Mouse (Mus musculus): ENCODE data around the gene Sorbs2.
"Not testable (repeated sequence)": the region's sequence is repeated elsewhere in the genome, so short reads cannot be mapped to it uniquely, and the experiment has no call there.

Gene Sorbs2

DNA sequence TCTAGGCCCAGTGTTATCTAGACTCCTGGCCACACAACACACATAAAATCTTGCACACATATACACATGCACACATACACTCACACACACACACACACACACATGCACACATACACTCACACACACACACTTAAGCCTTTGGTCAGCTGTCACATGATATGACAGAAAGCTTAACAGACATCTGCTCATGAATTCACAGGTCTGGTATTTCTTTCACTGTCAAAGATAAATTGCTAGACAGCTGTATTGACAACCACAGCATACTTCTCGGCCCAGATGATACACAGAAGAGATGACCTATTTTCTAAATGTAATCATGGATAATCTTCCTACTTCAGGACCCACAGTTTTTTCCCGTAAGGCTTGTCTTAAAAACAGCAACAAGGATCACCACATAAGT, 326.3 kb downstream of the Sorbs2 start:
- no peak for DNase-seq (ENCODE audit: low spot score in 2 of 2)

DNA sequence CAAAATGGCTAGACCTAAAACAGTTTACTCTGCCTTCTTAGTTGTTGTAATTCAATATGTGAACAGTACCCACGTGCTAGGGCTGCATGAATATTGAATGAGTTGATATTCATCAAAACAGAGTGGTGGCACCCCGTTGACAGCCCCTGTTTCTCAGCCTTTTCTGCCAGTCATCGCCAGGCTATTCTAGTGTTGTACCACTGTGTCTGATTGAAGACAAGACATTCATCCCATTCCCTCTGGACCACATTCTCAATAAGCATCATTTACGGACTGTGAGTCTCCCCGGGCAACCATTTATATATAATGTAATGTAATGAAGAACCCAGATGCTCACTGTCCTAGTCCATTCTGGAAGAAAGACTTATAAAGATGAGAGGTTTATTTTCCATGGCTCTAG, 335.7 kb downstream of the Sorbs2 start:
- DNase-seq (ENCODE audit: low spot score in 2 of 2): no peak

DNA sequence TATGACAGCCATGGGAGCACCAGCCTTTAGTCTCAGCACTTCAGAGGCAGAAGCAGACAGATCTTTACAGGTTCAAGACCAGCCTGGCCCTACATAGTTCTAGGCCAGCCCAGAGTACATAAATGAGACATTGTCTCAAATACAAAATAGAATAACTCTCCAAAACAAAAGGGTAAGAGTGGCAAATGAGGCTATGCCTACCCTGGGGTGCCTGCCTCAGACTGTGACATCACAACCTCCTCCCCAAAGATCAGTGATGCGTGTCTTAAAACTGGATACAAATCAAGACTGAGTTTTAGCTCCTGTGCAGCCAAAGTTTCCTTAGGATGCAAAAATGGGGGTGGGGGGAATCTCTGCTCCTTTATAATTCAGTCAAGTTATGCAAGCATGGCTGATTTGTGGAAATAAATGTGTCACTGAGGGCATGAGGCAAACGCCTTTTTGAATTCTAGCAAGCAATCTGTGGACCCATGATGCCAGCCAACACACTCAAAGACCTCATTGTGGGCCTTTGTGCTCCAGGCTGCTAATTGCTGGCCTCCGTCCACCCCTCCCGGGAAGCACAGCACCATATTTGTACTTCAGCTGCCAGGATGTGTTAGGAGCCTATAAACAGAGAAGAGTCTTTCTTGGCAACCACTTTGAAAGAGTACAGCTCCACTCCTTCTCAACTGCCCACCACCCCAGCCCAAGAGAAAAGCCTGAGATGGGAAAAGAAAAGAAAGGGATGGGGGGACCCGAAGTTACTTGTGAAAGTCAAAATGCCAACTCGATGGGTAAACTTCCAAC, 336.7 kb downstream of the Sorbs2 start:
- no peak for DNase-seq (ENCODE audit: low spot score in 2 of 2)

DNA sequence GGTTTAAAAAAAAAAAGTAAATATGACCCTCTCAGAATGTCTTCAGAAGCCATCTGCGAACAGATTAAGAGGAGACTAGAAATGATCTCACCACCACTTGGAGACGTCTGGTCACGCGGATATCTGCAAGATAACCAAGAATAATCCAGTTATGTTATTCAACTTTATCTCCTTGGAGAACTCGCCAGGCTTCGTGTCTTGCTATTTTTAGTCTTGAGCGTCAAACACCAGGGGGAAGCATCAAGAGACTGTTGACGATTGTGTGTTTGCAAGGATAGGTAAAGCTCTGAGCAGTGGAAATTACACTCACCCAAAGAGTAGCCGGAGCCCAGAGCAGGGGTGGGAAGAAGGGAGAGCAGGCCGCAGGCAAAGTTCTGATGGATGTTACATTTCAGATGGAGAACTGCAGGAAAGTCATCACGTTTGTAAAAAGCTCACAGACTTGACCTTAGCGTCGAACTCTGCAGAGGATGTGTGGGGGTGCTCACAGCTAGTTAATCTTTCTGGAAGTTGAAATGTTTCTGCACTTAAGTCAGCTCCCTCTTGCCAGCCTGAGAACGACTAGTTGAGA, 337.4 kb downstream of the Sorbs2 start:
- DNase-seq (ENCODE audit: low spot score in 2 of 2): no peak

DNA sequence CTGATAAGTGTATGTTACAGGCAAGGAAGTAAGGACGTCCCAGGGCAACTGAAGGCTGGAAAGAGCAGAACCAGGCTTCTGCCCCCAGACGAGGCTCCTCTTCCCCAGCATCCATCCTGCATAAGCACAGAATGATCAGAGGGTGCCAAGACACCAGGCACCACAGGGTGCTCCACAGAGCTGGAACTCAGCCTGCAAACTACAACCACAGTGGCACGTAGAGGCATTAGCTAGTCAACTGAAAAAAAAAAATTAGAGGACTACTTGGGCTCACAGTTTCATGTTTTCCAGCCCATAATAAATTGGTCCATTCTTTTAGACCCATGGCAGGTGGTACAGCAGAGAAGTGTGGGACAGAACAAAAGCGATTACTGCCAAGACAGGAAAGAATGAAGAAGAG, 338.3 kb downstream of the Sorbs2 start:
- no peak for DNase-seq (ENCODE audit: low spot score in 2 of 2)

DNA sequence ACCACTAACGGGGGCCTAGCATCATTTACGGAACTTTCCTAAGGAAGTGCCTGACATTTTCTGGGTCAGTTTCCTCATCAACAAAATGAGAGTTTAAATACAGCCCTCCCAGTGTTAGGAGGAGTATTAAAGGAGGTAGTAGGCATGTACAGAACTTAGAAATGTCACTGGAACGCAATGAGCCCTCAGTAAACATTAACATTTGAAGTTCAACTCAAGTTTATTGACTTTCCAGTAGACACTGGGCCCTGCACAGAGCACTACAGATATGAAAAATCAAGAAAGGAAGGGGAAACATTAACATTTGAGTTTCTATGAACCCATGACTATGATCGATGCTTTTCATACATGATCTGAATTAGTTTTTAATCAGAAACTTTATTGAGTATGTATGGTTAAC, 347.5 kb downstream of the Sorbs2 start:
- DNase-seq (ENCODE audit: low spot score in 2 of 2): no peak

DNA sequence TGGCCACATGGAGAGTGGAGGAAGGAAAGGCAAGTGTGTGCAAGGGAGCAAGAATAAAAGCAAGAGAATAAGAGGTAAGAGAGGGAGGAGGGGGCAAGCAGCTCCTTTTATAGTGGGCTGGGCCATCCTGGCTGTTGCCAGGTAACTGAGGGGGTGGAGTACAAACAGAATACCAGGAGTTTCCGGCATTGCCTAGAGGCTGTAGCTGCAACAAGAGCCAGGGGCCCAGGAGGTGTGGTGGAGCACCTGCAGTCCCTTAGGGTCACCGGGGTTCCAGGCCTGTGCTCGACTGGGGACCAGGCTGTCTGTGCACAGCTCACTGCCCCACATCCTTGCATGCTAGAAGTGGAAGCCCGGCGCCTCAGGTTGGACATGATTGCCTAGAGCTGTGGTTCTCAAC, 350.1 kb downstream of the Sorbs2 start:
- no peak for DNase-seq (ENCODE audit: low spot score in 2 of 2)

DNA sequence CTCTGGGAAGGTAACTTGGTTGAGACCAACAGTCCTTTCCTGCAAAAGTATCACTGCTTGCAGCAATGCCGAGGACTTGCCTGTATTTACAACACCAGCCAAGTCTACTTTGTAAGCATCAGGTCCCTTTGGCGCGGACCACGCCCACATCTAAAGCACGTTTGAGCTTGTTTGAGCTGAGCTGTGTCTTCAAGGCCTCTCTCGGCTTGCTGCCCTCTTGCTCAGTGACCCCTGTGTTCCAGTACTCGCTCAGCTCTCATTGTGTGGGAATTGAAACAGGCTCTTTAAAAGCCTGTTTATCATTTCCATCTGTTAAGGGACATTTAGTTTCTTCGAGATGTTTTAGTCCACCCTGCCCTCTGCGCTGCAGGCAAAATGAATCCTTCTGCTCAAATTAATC, 350.8 kb downstream of the Sorbs2 start:
- DNase-seq (ENCODE audit: low spot score in 2 of 2): no peak

DNA sequence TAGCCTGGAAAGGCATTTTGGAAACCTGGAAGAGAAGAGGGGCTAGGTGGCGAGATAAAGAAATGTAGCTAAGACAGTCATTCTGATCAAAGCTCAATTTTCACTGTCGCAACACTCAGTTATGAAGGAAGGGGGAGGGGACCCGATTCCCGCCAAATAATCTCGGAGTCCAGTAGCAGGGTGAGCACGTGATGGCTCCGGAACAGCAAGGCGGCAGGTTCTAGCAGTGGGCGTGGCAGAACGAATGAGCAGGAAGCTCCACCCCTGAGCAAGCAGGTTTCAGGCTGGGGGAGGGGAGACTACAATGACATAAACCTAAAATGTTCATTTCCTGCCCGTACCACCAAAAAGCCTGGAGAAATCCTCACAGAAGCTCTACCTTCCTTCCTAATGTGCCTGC, 364.0 kb downstream of the Sorbs2 start:
- DNase-seq (ENCODE audit: low spot score in 2 of 2): not testable (repeated sequence)

DNA sequence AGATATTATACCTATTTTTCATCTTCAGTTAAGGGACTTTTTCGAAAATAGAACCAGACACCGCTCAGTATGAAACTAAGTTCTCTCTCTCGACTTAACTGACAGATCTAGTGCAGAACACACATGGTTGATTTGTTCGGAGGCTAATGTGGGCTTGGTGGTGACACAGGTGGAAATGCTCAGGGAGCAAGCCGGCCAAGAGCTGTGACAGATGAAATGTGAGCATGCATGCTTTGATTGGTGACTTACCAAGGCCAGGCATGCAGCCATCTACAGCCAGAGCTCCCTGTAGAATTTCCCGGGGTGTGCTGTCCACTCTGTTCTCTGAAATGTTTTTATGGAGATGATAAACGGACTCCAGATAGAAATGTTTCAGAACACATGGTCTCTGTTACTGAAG, 364.5 kb downstream of the Sorbs2 start:
- no peak for DNase-seq (ENCODE audit: low spot score in 2 of 2)

DNA sequence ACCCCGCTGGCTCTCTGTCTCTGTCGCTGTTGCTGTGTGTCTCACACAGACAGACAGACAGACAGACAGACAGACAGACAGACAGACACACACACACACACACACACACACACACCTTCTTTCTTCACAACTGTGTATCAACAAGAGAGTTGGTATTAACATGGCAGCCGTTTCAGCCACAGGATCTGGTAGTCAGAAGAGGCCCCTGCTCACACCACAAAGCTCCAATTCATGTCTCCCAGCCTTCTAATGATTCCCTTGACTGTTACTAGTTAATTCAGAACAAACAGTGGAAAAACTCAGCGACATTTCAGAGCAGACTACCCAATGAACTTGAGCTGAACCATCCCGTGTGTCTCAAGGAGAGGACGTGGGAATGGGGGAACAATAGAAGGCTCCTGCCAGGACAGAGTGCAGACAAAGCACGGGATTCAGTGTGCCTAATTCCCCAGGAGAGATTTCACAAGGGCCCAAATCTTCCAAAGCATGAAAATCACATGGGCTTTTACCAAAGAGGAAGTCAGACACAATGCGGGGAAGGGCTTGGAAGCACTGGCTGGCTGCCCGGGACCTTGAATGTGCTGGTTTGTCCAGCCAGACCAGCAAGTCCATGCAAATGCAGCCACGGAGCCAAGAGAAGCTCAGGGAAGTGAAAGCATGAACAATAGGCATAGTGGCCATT, 367.5 kb downstream of the Sorbs2 start:
- no peak for DNase-seq (ENCODE audit: low spot score in 2 of 2)

DNA sequence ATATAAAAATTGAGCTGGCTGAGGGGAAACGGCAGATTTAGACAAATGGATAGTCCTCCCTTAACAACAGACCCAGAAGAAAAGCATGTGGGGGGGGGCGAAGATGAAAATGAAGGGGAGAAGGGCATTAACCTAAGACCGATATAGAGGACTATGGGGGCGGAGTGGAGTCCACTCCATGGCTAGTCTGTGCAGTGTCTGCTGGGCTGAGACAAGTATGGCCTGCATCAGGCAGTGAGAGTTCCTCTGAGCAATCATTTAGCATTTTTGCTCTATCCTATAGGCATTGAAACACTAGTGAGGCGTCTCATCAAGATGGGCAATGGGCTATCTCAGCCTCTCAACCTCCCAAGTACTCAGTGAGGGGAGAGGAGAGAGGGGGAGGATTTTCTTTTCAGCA, 368.8 kb downstream of the Sorbs2 start:
- no peak for DNase-seq (ENCODE audit: low spot score in 2 of 2)

Measured in spleen, postnatal 14 days (tissue).